Mouse (Mus musculus) right cerebral cortex, postnatal 10 days (tissue): Measurements from ENCODE around the gene Tmem82.

Source experiments
- DNase-seq, 2 experiments: peaks; one replicate each; pipeline ENCODE4 v3.0.0; 2021; ENCODE audit warnings: low spot score in 2 of 2

Tmem82 gene

DNA sequence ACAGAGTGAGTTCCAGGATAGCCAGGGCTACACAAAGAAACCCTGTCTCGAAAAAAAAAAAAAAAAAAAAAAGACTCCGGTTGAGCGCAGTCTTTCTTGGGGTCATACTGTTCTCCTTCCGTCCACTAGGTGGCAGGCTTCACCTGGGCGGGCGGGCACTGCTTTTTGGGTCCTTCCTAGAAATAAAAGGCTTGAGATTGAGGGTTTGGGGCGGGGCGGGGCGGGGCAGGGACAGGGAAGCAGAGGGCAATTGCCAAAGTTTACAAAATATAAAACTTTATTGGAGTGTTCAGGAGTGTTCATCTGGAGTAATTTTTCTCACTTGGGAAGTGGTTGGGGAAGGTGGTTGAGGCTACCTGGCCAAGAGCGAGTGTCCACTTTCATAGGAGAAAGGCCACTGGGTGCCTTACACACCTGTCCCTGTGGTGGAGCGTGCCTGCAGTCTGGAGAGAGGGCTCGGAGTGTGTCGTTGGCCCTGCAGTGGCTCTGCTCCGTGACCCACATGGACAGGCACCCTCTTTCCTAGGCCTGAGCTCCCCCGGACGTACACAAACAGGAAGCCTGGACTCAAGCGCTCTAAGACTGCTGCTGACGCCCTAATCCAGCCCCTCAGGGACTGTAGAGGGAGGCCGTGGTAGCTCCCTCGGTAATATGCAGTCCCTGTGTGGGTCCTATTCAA, at the start of gene Tmem82:
Gene Tmem82 (minus strand): TSS at position 69 of the 679 bp plus-strand sequence.
- peak in 1 of 2 experiments; percentile 63 for DNase-seq

DNA sequence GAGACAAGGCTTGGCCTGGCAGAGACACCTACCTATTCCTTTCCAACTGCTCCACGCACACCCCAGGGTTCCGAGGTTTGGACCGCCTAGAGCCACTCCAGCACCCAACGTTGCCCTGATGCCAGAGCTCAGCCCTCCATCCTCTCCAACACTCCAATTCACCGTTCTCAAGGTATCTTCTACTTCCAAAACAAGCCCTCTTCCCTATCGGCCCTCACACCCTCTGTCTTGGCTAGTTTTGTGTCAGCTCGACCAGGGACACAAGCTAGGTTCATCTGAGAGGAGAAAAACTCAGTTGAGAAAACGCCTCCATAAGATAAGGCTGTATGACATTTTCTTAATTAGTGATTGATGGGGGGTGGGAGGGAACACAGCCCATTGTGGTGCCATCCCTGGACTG, 46.4 kb upstream of the Tmem82 start, which contains the start of gene Plekhm2:
Gene Plekhm2 (minus strand): TSS at position 101 of the 400 bp plus-strand sequence.
- no peak for DNase-seq

- DNase-seq, result peak; percentile 77 to 82
These were observed 45.7 kb upstream of the Tmem82 start for GRCm38 (mm10) chr4:141664011-141664745.

- peak in 1 of 2 experiments; percentile 52 for DNase-seq
These were observed 44.9 kb upstream of the Tmem82 start for GRCm38 (mm10) chr4:141663122-141663931.

- no peak for DNase-seq
These were observed 42.5 kb upstream of the Tmem82 start for GRCm38 (mm10) chr4:141660884-141661283.

DNA sequence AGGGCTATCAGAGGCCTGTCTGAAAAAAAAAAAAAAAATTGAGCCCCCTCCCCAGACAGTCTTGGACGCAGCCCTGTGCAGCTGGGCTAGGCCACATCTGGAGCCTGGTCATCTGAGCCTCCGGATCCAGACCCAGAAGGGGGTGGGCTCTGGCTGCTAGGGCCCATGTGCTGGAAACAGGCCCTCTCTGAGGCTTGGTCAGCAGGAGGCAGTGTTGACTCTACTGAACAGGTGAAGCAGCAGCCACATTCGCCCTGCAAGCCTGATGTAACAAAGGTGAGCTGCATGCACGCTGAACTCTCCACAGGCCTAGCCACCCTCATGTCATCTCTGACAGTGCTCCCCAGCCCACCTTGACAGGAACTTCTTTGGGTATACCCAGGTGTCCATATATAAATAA, 41.3 kb upstream of the Tmem82 start:
- no peak for DNase-seq

DNA sequence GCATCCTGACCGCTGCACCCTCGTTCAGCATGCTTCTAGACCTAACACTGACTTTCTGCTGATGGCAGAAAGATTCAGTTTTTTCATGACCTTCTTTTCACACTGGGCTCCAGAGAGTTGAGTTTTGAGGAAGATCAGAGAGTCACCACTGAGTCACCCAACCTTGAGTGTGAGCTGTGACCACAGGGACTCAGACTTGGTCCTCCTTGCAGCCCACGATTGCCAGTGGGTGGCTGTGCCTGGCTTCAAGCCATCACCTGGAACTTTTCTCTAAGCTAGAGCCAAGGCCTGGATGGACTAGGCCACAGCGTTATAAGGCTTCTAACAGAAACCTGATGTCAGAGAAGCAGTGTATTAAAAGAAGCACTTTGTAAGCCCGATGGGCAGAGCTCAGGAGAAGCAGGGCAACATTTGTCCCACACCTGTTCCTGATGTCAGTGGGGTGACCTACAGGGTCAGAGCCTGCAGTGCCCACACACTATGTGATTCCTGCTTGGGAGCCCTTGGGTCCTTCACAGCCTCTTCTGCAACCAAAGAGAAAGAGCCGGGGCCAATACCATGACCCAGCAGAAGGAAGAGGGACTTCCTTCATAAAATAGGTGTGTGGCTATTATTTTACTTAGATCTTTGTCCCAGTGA, 40.5 kb upstream of the Tmem82 start:
- no peak for DNase-seq

GRCm38 (mm10) chr4:141656932-141657331, 38.5 kb upstream of the Tmem82 start:
- no peak for DNase-seq

DNA sequence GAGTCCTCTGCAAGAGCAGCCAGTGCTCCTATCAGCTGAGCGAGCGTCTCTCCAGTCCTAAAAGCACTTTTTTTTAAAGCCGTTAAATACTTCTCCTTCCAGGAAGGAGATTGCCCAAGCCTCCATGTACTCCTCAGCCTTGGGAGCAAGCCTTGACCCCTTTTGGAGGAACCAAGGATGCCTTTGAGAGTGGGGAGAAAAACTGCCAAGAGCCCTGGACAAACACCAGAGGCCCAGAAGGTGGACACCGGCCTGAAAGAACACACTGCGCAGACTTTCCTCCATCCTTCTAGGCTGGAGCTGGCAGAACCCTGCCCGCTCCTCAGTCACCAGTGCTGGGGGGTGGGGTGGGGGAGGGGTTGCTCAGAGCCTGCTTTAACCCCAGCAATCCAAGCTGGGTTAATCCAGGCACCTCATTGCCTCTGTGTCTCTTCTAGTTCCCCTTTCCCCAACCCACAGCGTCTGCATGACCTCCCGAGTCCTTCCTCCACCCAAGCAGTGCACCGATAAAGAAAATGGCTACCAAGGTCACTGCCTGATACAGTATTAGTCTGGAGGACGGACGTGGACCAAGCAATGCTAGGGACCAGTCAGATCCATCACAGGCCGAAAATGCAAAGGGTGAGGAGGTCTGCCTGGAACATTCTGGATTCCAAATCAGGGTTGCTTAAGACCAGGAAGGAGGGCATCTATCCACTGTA, 37.6 kb upstream of the Tmem82 start:
- peak; percentile 75 to 76 for DNase-seq

DNA sequence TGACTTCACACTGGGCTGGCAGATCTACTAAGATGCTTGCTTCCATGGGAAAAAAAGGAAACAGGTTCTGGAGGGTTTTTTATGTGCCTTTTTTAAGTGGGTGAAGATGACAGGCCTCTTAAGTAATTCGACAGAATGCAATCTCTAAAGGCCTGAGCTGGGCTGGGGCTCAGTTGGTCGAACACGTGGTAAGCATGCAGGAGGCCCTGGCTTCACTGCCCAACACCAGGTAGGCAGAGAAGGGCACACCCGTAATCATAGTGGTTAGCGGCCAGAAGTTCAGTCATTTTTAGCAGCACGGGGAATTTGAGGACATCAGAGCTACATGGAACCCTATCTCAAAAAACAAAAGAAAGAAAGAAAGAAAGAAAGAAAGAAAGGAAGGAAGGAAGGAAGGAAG, 36.1 kb upstream of the Tmem82 start:
- no peak for DNase-seq

- no peak for DNase-seq
These were observed 35.4 kb upstream of the Tmem82 start for GRCm38 (mm10) chr4:141653813-141654212.

DNA sequence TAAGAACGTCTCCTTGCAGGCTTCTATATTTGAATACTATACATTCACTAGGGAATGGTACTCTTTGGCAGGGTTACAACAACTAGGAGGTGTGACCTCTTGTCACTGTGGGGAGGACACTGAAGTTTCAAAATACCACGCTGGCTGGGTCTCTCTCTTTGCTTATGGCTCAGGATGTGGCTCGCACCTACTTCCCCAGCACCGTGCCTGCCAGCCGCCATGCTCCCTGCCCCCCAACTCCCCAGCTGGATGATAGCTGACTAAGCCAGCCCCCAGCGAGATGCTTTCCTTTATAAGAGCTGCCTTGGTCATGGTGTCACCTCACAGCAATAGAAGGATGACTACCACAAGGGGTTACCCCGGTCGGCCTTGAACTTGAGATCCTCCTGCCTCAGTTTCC, 34.6 kb upstream of the Tmem82 start:
- DNase-seq, result no peak

- DNase-seq, result no peak
These were observed 33.5 kb upstream of the Tmem82 start for GRCm38 (mm10) chr4:141651944-141652343.

GRCm38 (mm10) chr4:141651286-141651685, 32.9 kb upstream of the Tmem82 start:
- no peak for DNase-seq

DNA sequence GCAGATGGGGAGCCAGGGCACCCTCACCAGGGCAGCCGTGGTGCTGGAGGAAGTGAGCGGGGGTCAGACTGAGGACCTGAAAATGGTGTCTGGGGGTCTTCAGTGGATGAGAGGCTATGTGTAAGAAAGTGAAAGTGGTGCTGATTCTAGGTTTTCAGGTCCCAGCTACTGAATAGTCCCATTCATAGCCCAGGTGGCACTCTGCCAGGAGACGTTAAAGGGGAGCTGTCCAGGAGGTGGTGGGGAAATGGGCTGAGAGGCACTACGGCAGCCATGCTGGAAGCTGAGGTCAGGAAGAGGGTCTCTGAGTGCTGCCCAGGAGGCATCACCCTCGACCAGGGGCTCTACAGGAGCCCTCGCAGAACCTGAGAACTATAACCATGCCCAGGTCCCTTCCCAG, 30.8 kb upstream of the Tmem82 start:
- DNase-seq, result peak; percentile 68 to 77

GRCm38 (mm10) chr4:141648262-141648661, 29.8 kb upstream of the Tmem82 start:
- no peak for DNase-seq

GRCm38 (mm10) chr4:141647187-141647586, 28.8 kb upstream of the Tmem82 start:
- no peak for DNase-seq

DNA sequence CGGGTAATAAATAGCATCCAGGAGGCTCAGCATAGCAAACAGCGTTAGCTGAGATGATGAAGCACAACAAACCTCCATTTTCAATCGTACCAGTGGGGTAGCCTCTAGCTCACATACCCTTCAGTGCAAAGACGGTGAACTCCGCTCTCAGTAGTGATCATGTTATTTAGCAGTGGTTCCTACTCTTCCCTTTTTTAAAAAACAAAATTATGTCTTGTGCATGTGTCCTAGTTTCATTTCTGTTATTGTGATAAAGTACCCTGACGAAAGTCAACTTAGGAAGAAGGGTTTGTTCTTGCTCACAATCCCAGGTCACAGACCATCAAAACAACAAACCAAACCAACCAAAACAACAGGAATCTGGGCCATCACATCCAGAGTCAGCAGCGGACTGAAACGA, 27.6 kb upstream of the Tmem82 start:
- DNase-seq, result no peak

DNA sequence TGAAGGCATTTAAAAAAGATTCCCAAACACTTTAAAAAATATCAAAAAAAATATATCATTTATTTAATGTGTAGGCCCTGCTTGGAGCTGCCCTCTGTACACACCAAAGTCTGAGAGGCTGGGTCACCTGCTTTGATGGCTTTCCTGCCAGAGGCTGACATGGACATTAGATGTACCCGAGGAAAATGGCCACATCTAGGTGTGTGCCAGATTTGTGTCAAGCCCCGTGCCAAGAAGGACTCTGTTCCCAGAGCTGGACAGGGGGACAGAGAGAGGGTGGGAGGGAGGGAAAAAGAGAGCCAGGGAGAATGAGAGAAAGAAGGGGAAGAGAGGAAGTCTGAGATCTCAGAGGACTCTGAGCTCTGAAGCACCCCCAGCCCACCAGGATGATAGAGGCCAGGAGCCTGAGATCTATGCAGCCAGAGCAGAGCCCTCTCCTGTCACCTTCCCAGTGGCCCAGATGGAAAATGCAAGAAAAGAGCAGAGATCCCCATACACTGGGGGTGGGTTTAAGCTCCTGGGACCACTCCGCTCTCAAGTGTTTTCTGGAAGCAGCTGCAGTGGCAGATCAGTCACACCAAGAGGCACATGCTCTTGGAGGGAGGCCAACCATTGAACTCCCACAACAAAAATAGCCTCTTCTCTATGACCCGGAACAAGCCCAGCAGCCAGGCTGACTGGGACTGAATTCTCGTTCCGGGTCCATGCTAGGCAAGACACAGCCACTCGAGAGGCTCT, 24.9 kb upstream of the Tmem82 start:
- peak; percentile 81 to 85 for DNase-seq

- DNase-seq, result no peak
These were observed 23.8 kb upstream of the Tmem82 start for GRCm38 (mm10) chr4:141641961-141642811.
